Mouse (Mus musculus) limb, embryonic 14.5 days (tissue): ENCODE results near the gene Adprm. TPM values are rescaled to one million over a fixed set of nuclear protein-coding genes. Genes with fewer than 3 reads are reported as not detected.

Source experiments
- ATAC-seq: fragments of 200-750 bp; cut with Nextera tagmentation; 2 replicates; pipeline ENCODE4 v1.8.0; 2017; ENCODE audit warnings: low read depth, moderate number of reproducible peaks, moderate TSS enrichment; ENCODE audit not compliant: low FRiP score
- DNase-seq: peaks from one replicate; pipeline ENCODE4 v3.0.0-alpha.2; 2015; ENCODE audit warnings: low spot score
- H3K27ac ChIP-seq: fragments of 300-500 bp; sonication (generic); replicated peaks from 2 replicates; pipeline ENCODE4 v1.5.1; 2014; ENCODE audit warnings: low read depth, mild to moderate bottlenecking, low read length, moderate library complexity, mixed read lengths
- H3K27me3 ChIP-seq: fragments of 300-500 bp; sonication (generic); 2 replicates; pipeline ENCODE4 v1.6.1; 2014; ENCODE audit warnings: low read length, mixed read lengths; ENCODE audit not compliant: control insufficient read depth, insufficient read depth
- H3K36me3 ChIP-seq: fragments of 300-500 bp; sonication (generic); 2 replicates; pipeline ENCODE4 v1.6.1; 2014; ENCODE audit warnings: mild to moderate bottlenecking, low read length, moderate library complexity, mixed read lengths; ENCODE audit not compliant: control insufficient read depth, insufficient read depth
- H3K4me1 ChIP-seq: fragments of 300-500 bp; sonication (generic); 2 replicates; pipeline ENCODE4 v1.6.1; 2014; ENCODE audit warnings: antibody characterized with exemption, low read length, mixed read lengths; ENCODE audit not compliant: control insufficient read depth, insufficient read depth
- H3K4me2 ChIP-seq: fragments of 300-500 bp; sonication (generic); replicated peaks from 2 replicates; pipeline ENCODE4 v1.6.1; 2014; ENCODE audit warnings: low read depth, mild to moderate bottlenecking, low read length, moderate library complexity; ENCODE audit not compliant: severe bottlenecking
- H3K4me3 ChIP-seq: fragments of 300-500 bp; sonication (generic); replicated peaks from 2 replicates; pipeline ENCODE4 v1.5.1; 2014; ENCODE audit warnings: low read length
- H3K9ac ChIP-seq: fragments of 300-500 bp; sonication (generic); 2 replicates; pipeline ENCODE4 v1.6.1; 2014; ENCODE audit warnings: mild to moderate bottlenecking, low read depth, low read length, moderate library complexity; ENCODE audit not compliant: severe bottlenecking
- H3K9me3 ChIP-seq: fragments of 300-500 bp; sonication (generic); 2 replicates; pipeline ENCODE4 v1.6.1; 2016; ENCODE audit warnings: low read length; ENCODE audit not compliant: control insufficient read depth
- POLR2A ChIP-seq: fragments of 200-500 bp; IDR thresholded peaks from 2 replicates; pipeline ENCODE4 v1.8.0; 2012; ENCODE audit warnings: inconsistent platforms, mild to moderate bottlenecking, moderate library complexity, borderline replicate concordance; ENCODE audit not compliant: insufficient read depth, insufficient read length; ENCODE audit errors: extremely low read depth
- WGBS: fragments of 180-500 bp; shearing (Covaris S2); extraction: QIAGEN DNeasy Blood & Tissue Kit; methylation state at CpG from one replicate; pipeline ENCODE4 v1.1.7; 2014; 5-methylcytosine and 5-hydroxymethylcytosine counted together
- polyA plus RNA-seq, 2 experiments: library from polyadenylated mRNA; depleted of rRNA in 1 of 2; stranded (reverse) in 1 of 2; unstranded in 1 of 2; fragments of >200 nt; fragmentation: Nextera tagmentation in 1 of 2; extraction: Ambion mirVana in 1 of 2; gene quantifications; 2 replicates each; pipeline versions ENCODE4 v1.2.1 to v1.2.3; 2012 to 2014

Gene Adprm
- polyA plus RNA-seq, 2 experiments, result 34.0 to 38.1 TPM

DNA sequence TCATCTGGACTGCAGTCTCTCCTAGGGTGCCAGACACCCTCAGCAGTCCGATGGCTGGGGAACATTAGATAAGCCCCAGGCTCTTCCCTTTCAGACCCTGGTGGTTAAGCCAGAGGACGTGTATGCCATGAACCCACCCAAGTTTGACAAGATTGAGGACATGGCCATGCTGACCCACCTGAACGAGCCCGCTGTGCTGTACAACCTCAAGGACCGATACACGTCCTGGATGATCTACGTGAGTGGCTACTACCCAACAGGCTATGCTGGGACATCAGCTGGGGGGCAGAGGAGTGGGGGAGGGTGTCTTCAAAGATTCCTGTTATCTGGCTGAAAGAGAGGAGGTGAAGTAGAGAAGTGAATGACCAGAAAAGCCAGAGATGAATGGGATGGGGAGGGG is 29.8 kb upstream of the Adprm start:
- Histone ChIP-seq H3K4me3 (no peak overlapping the region), H3K4me2 (no peak overlapping the region), H3K27me3 (peaks cover 13% of the 10 kb centered on the region; the same call in 1 of the 2 replicates), H3K27ac (no peak overlapping the region), H3K36me3 (no peaks in the 10 kb centered on the region), H3K4me1 (no peaks in the 10 kb centered on the region), H3K9ac (no peak overlapping the region), H3K9me3 (no peaks in the 10 kb centered on the region)
- DNase-seq, result no peak
- no peak for TF ChIP-seq POLR2A
- no peak for ATAC-seq
- WGBS, result 79% methylated on average over 7 of the region's 7 CpGs

DNA sequence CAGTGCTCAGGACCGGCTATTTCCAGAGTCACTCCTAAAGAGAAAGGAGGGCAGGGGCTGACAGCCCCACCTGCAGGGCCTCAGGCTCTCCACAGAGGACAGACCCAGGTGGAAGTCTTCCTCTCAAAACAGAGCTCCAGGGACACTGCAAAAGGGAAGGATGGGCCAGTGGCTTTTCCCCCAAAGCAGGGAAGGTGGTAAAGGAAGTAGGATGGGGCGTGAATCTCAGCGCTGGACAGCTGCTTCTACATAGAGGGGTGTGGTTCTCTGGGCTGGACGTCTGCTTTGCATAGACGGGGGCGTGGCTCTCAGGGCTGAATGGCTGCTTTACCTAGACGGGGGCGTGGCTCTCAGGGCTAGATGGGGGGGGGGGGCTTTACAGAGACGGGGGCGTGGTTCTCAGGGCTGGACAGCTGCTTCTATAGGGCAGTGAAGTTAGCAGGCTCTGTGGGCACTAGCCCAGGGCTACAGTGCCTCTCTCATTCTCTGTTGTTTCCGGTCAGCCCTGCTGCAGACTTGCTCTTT is 28.8 kb upstream of the Adprm start:
- H3K4me1 ChIP-seq, result no peaks in the 10 kb centered on the region
- peaks cover 13% of the 10 kb centered on the region; the same call in 1 of the 2 replicates for H3K27me3 ChIP-seq
- DNase-seq (peak; percentile 51), ATAC-seq (peak; percentile 70)
- no peak overlapping the region for H3K4me3 ChIP-seq
- H3K9me3 ChIP-seq, result no peaks in the 10 kb centered on the region
- 7% methylated on average over 9 of the region's 11 CpGs for WGBS
- no peaks in the 10 kb centered on the region for H3K36me3 ChIP-seq
- H3K4me2 ChIP-seq, result no peak overlapping the region
- TF ChIP-seq POLR2A, result no peak
- no peak overlapping the region for H3K9ac ChIP-seq
- no peak overlapping the region for H3K27ac ChIP-seq

DNA sequence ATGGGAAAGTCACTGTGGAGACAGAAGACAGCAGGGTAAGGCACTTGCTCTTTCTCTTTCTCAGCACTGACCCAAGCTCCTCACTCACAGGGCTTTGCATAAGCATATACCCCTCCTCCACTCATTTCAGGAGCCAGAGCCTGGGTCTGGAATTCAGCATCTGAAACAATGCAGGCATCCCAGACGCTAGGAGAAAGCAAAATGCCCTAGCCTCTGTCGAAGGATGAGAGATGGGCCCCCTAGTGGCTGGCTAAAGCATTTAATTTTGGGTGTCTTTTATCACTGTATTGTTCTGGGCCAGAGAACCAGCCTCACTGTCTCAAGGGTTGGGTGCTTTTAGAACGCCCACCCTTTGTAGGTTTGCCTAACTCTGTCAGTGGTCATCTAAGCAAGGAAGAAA is 27.8 kb upstream of the Adprm start:
- DNase-seq (peak; percentile 66), ATAC-seq (0 out of 2 replicates have a peak, but pooled peaks have one; percentile 25)
- no peak overlapping the region for H3K27ac ChIP-seq
- no peaks in the 10 kb centered on the region for H3K36me3 ChIP-seq
- no peaks in the 10 kb centered on the region for H3K9me3 ChIP-seq
- H3K27me3 ChIP-seq, result peaks cover 13% of the 10 kb centered on the region; the same call in 1 of the 2 replicates
- H3K9ac ChIP-seq, result no peak overlapping the region
- 5% methylated on average over 3 of the region's 3 CpGs for WGBS
- TF ChIP-seq POLR2A, result no peak
- H3K4me1 ChIP-seq, result no peaks in the 10 kb centered on the region
- H3K4me2 ChIP-seq, result no peak overlapping the region
- H3K4me3 ChIP-seq, result no peak overlapping the region

DNA sequence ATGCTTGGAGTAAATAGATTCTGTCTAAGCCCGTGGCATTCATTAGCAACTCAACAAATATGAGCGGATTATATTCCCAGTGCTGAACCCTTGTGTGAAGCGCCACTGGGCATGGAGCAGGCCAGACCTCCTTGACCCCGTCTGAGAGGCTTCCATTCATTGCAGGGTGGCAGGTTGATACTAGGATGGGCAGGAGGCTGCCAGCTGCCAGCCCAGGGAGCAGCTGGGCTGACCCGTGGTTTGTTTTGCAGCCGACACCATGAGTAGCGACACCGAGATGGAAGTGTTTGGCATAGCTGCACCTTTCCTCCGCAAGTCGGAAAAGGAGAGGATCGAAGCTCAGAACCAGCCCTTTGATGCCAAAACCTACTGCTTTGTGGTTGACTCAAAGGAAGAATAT is 27.3 kb upstream of the Adprm start:
- TF ChIP-seq POLR2A, result no peak
- 77% methylated on average over 11 of the region's 11 CpGs for WGBS
- H3K9ac ChIP-seq, result no peak overlapping the region
- no peaks in the 10 kb centered on the region for H3K36me3 ChIP-seq
- H3K4me2 ChIP-seq, result no peak overlapping the region
- H3K4me3 ChIP-seq, result no peak overlapping the region
- no peaks in the 10 kb centered on the region for H3K9me3 ChIP-seq
- ATAC-seq (no peak), DNase-seq (no peak)
- peaks cover 9% of the 10 kb centered on the region; the same call in 1 of the 2 replicates for H3K27me3 ChIP-seq
- H3K27ac ChIP-seq, result no peak overlapping the region
- no peaks in the 10 kb centered on the region for H3K4me1 ChIP-seq

DNA sequence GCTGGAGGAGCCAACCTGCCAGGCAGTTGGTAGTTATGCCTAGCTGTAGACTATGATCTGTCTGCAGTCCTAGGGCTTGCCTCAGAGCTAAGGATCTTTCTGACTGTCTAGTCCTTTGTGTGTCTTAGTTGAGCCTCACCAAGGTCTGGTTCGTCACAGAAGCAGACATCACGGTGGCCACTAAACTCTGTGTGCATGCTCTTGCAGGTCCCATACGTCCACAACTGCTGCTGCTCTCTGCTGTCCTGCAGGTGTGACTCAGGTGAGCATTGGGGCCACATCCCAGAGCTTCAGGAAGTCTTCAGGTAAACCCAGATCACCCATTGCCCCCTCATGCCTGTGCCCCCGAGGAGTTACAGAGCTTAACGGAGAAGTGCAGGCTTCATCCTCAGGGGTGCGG is 26.5 kb upstream of the Adprm start:
- no peak overlapping the region for H3K9ac ChIP-seq
- WGBS, result 90% methylated on average over 6 of the region's 6 CpGs
- H3K27ac ChIP-seq, result no peak overlapping the region

More for the DNA sequence above, 26.5 kb upstream of the Adprm start:
- Histone ChIP-seq H3K27me3 (0 out of 2 replicates have a peak, but pooled peaks cover under 1% of the 10 kb centered on the region), H3K9me3 (no peaks in the 10 kb centered on the region), H3K4me2 (no peak overlapping the region), H3K4me3 (no peak overlapping the region), H3K36me3 (no peaks in the 10 kb centered on the region), H3K4me1 (no peaks in the 10 kb centered on the region)
- DNase-seq (no peak), ATAC-seq (no peak)
- TF ChIP-seq POLR2A, result no peak
